Mouse (Mus musculus) forebrain, embryonic 16.5 days (tissue): ENCODE results near the gene Mef2b. TPM values are rescaled to one million over a fixed set of nuclear protein-coding genes. Genes with fewer than 3 reads are reported as not detected.

Source experiments
- ATAC-seq: fragments of 200-750 bp; cut with Nextera tagmentation; 2 replicates; pipeline ENCODE4 v1.8.0; 2017; ENCODE audit warnings: mild to moderate bottlenecking, moderate library complexity
- H3K27ac ChIP-seq: fragments of 300-500 bp; sonication (generic); 2 replicates; pipeline ENCODE4 v1.5.1; 2014; ENCODE audit warnings: low read length, control low read depth
- H3K27me3 ChIP-seq: fragments of 300-500 bp; sonication (generic); replicated peaks from 2 replicates; pipeline ENCODE4 v1.6.1; 2014; ENCODE audit warnings: low read length; ENCODE audit not compliant: control insufficient read depth, insufficient read depth
- H3K36me3 ChIP-seq: fragments of 300-500 bp; sonication (generic); 2 replicates; pipeline ENCODE4 v1.6.1; 2014; ENCODE audit not compliant: control insufficient read depth, insufficient read depth
- H3K4me1 ChIP-seq: fragments of 300-500 bp; sonication (generic); replicated peaks from 2 replicates; pipeline ENCODE4 v1.6.1; 2014; ENCODE audit warnings: low read length; ENCODE audit not compliant: control insufficient read depth, insufficient read depth
- H3K4me2 ChIP-seq: fragments of 300-500 bp; sonication (generic); 2 replicates; pipeline ENCODE4 v1.6.1; 2014; ENCODE audit warnings: mild to moderate bottlenecking, low read length, control low read depth
- H3K4me3 ChIP-seq: fragments of 300-500 bp; sonication (generic); replicated peaks from 2 replicates; pipeline ENCODE4 v1.5.1; 2014; ENCODE audit warnings: mild to moderate bottlenecking, low read length, control low read depth
- H3K9ac ChIP-seq: fragments of 300-500 bp; sonication (generic); replicated peaks from 2 replicates; pipeline ENCODE4 v1.6.1; 2014; ENCODE audit warnings: low read depth, low read length, control low read depth
- H3K9me3 ChIP-seq: fragments of 300-500 bp; sonication (generic); 2 replicates; pipeline ENCODE4 v1.6.1; 2016; ENCODE audit warnings: low read length; ENCODE audit not compliant: control insufficient read depth
- WGBS: fragments of 180-500 bp; shearing (Covaris S2); extraction: QIAGEN DNeasy Blood & Tissue Kit; methylation state at CpG from one replicate; pipeline ENCODE4 v1.1.7; 2014; 5-methylcytosine and 5-hydroxymethylcytosine counted together
- polyA plus RNA-seq: library from polyadenylated mRNA; unstranded; fragments of >200 nt; fragmentation: Nextera tagmentation; extraction: Ambion mirVana; gene quantifications from 2 replicates; pipeline ENCODE4 v1.2.1, GENCODE M21; 2015

Gene Mef2b
- polyA plus RNA-seq, 1 experiment from 2014 or later = 0.34 TPM

- Histone ChIP-seq H3K4me1 (no peaks in the 10 kb centered on the region), H3K27ac (no peak overlapping the region), H3K4me2 (no peak overlapping the region), H3K27me3 (no peaks in the 10 kb centered on the region), H3K9me3 (no peaks in the 10 kb centered on the region), H3K36me3 (no peaks in the 10 kb centered on the region), H3K9ac (no peak overlapping the region), H3K4me3 (no peak overlapping the region)
- no peak for ATAC-seq
- 55% methylated on average over 7 of the region's 7 CpGs for WGBS
These were observed 49.2 kb downstream of the Mef2b start for GRCm38 (mm10) chr8:70188707-70189106.

GRCm38 (mm10) chr8:70193238-70193637 is 53.7 kb downstream of the Mef2b start:
- no peak overlapping the region for H3K9ac ChIP-seq
- WGBS = 76% methylated on average over 5 of the region's 5 CpGs
- no peak for ATAC-seq

GRCm38 (mm10) chr8:70194191-70194590 is 54.7 kb downstream of the Mef2b start:
- no peaks in the 10 kb centered on the region for H3K36me3 ChIP-seq
- no peak overlapping the region for H3K4me3 ChIP-seq
- 85% methylated on average over 3 of the region's 3 CpGs for WGBS
- no peaks in the 10 kb centered on the region for H3K4me1 ChIP-seq
- H3K27me3 ChIP-seq = no peaks in the 10 kb centered on the region
- H3K27ac ChIP-seq = no peak overlapping the region
- H3K9ac ChIP-seq = no peak overlapping the region
- no peak overlapping the region for H3K4me2 ChIP-seq
- no peak for ATAC-seq
- H3K9me3 ChIP-seq = no peaks in the 10 kb centered on the region

More at GRCm38 (mm10) chr8:70193238-70193637, 53.7 kb downstream of the Mef2b start:
- no peaks in the 10 kb centered on the region for H3K36me3 ChIP-seq
- no peak overlapping the region for H3K27ac ChIP-seq
- no peaks in the 10 kb centered on the region for H3K4me1 ChIP-seq
- no peaks in the 10 kb centered on the region for H3K9me3 ChIP-seq
- H3K4me3 ChIP-seq = no peak overlapping the region
- H3K4me2 ChIP-seq = no peak overlapping the region
- H3K27me3 ChIP-seq = no peaks in the 10 kb centered on the region

GRCm38 (mm10) chr8:70195762-70196161 is 56.3 kb downstream of the Mef2b start:
- Histone ChIP-seq H3K36me3 (no peaks in the 10 kb centered on the region), H3K27ac (no peak overlapping the region), H3K4me2 (no peak overlapping the region), H3K27me3 (no peaks in the 10 kb centered on the region), H3K4me1 (peaks cover 9% of the 10 kb centered on the region; the same call in 1 of the 2 replicates), H3K4me3 (no peak overlapping the region), H3K9me3 (no peaks in the 10 kb centered on the region), H3K9ac (no peak overlapping the region)
- 80% methylated on average over 2 of the region's 2 CpGs for WGBS
- ATAC-seq = no peak

- H3K9me3 ChIP-seq = no peaks in the 10 kb centered on the region
- H3K4me1 ChIP-seq = peaks cover 9% of the 10 kb centered on the region; the same call in 1 of the 2 replicates
- no peak overlapping the region for H3K4me2 ChIP-seq
- 32% methylated on average over 7 of the region's 7 CpGs for WGBS
- H3K9ac ChIP-seq = no peak overlapping the region
- no peaks in the 10 kb centered on the region for H3K36me3 ChIP-seq
- H3K4me3 ChIP-seq = no peak overlapping the region
- ATAC-seq = no peak
- no peaks in the 10 kb centered on the region for H3K27me3 ChIP-seq
- H3K27ac ChIP-seq = no peak overlapping the region
These were observed 58.1 kb downstream of the Mef2b start for GRCm38 (mm10) chr8:70197603-70198002.

- Histone ChIP-seq H3K9ac (no peak overlapping the region), H3K4me1 (peaks cover 9% of the 10 kb centered on the region; the same call in 1 of the 2 replicates), H3K4me2 (no peak overlapping the region), H3K9me3 (no peaks in the 10 kb centered on the region), H3K4me3 (no peak overlapping the region), H3K36me3 (no peaks in the 10 kb centered on the region), H3K27me3 (no peaks in the 10 kb centered on the region), H3K27ac (peak overlapping the region; percentile 1; the same call in 1 of the 2 replicates)
- WGBS = 60% methylated on average over 5 of the region's 5 CpGs
- peak; percentile 65 for ATAC-seq
These were observed 60.7 kb downstream of the Mef2b start for GRCm38 (mm10) chr8:70200098-70200681.

GRCm38 (mm10) chr8:70201417-70201816 is 61.9 kb downstream of the Mef2b start:
- ATAC-seq = no peak
- no peak overlapping the region for H3K4me3 ChIP-seq
- no peaks in the 10 kb centered on the region for H3K36me3 ChIP-seq
- H3K9me3 ChIP-seq = no peaks in the 10 kb centered on the region
- peaks cover 9% of the 10 kb centered on the region; the same call in 1 of the 2 replicates for H3K4me1 ChIP-seq
- no peaks in the 10 kb centered on the region for H3K27me3 ChIP-seq
- no peak overlapping the region for H3K4me2 ChIP-seq
- WGBS = 94% methylated on average over 3 of the region's 3 CpGs
- H3K9ac ChIP-seq = no peak overlapping the region
- H3K27ac ChIP-seq = no peak overlapping the region

GRCm38 (mm10) chr8:70203072-70203471 is 63.6 kb downstream of the Mef2b start:
- Histone ChIP-seq H3K9me3 (no peaks in the 10 kb centered on the region), H3K36me3 (no peaks in the 10 kb centered on the region), H3K4me1 (peaks cover 9% of the 10 kb centered on the region; the same call in 1 of the 2 replicates), H3K4me2 (no peak overlapping the region), H3K27me3 (no peaks in the 10 kb centered on the region), H3K27ac (no peak overlapping the region), H3K4me3 (no peak overlapping the region), H3K9ac (no peak overlapping the region)
- ATAC-seq = no peak
- 72% methylated on average over 4 of the region's 4 CpGs for WGBS

- H3K27ac ChIP-seq = no peak overlapping the region
- no peak overlapping the region for H3K4me2 ChIP-seq
- H3K4me1 ChIP-seq = peaks cover 9% of the 10 kb centered on the region; the same call in 1 of the 2 replicates
- no peaks in the 10 kb centered on the region for H3K9me3 ChIP-seq
- H3K9ac ChIP-seq = no peak overlapping the region
- H3K27me3 ChIP-seq = no peaks in the 10 kb centered on the region
- H3K4me3 ChIP-seq = no peak overlapping the region
- no peak for ATAC-seq
- H3K36me3 ChIP-seq = no peaks in the 10 kb centered on the region
- WGBS = 85% methylated on average over 1 of the region's 1 CpGs
These were observed 65.2 kb downstream of the Mef2b start for GRCm38 (mm10) chr8:70204757-70205156.

GRCm38 (mm10) chr8:70208130-70208529 is 68.6 kb downstream of the Mef2b start:
- Histone ChIP-seq H3K27ac (no peak overlapping the region), H3K9ac (no peak overlapping the region), H3K9me3 (no peaks in the 10 kb centered on the region), H3K4me3 (no peak overlapping the region), H3K4me2 (no peak overlapping the region), H3K27me3 (no peaks in the 10 kb centered on the region), H3K4me1 (peaks cover 13% of the 10 kb centered on the region), H3K36me3 (no peaks in the 10 kb centered on the region)
- ATAC-seq = no peak
- 36% methylated on average over 1 of the region's 1 CpGs for WGBS
